Mouse (Mus musculus) MEL (cell line): ENCODE measurements around the gene Trim59. TPM values are rescaled to one million over a fixed set of nuclear protein-coding genes. Genes with fewer than 3 reads are reported as not detected.
"Not testable (repeated sequence)": the region's sequence is repeated elsewhere in the genome, so short reads cannot be mapped to it uniquely, and the experiment has no call there.

Experiments used
- DNase-seq: peaks from one replicate; pipeline ENCODE4 v3.0.0; 2011; ENCODE audit warnings: low read depth, low spot score
- H3K27ac ChIP-seq: 2 replicates; pipeline ENCODE4 v1.5.1; 2012; ENCODE audit warnings: low read depth, mild to moderate bottlenecking, control low read depth, low read length, moderate library complexity; ENCODE audit not compliant: control insufficient read depth
- H3K27me3 ChIP-seq, 2 experiments: fragments of 150-350 bp in 1 of 2; sonication (generic) in 1 of 2; 2 replicates each; pipeline ENCODE4 v1.6.1; 2012; ENCODE audit warnings: low read length in 2 of 2, mild to moderate bottlenecking in 2 of 2, improper control_type of control experiment in 1 of 2, moderate library complexity in 1 of 2; ENCODE audit not compliant: insufficient read depth in 2 of 2, control insufficient read depth in 1 of 2
- H3K36me3 ChIP-seq, 2 experiments: 2 replicates each; pipeline ENCODE4 v1.6.1; 2012 to 2014; ENCODE audit warnings: low read length in 2 of 2, improper control_type of control experiment in 1 of 2, inconsistent platforms in 1 of 2, mild to moderate bottlenecking in 1 of 2; ENCODE audit not compliant: insufficient read depth in 2 of 2, control insufficient read depth in 1 of 2
- H3K4me1 ChIP-seq, 2 experiments: fragments of 150-350 bp in 1 of 2; sonication (generic) in 1 of 2; 2 replicates each; pipeline ENCODE4 v1.6.1; 2012; ENCODE audit warnings: low read length in 2 of 2, improper control_type of control experiment in 1 of 2, mild to moderate bottlenecking in 1 of 2; ENCODE audit not compliant: insufficient read depth in 2 of 2, control insufficient read depth in 1 of 2
- H3K4me3 ChIP-seq, 2 experiments: fragments of 150-350 bp in 1 of 2; sonication (generic) in 1 of 2; 2 replicates each; pipeline ENCODE4 v1.5.1; 2012; ENCODE audit warnings: low read depth in 2 of 2, low read length in 2 of 2, mild to moderate bottlenecking in 2 of 2, moderate library complexity in 2 of 2, control low read depth in 1 of 2, improper control_type of control experiment in 1 of 2; ENCODE audit not compliant: control insufficient read depth in 1 of 2, insufficient read depth in 1 of 2
- H3K79me2 ChIP-seq: 2 replicates; pipeline ENCODE4 v1.6.1; 2012; ENCODE audit warnings: mild to moderate bottlenecking, low read length, moderate library complexity; ENCODE audit not compliant: control insufficient read depth, poor library complexity, insufficient read depth
- H3K9ac ChIP-seq: 2 replicates; pipeline ENCODE4 v1.6.1; 2012; ENCODE audit warnings: low read depth, mild to moderate bottlenecking, control low read depth, low read length, moderate library complexity; ENCODE audit not compliant: control insufficient read depth, poor library complexity, severe bottlenecking
- H3K9me3 ChIP-seq: fragments of 150-350 bp; sonication (generic); replicated peaks from 2 replicates; pipeline ENCODE4 v1.6.1; 2012; ENCODE audit warnings: mild to moderate bottlenecking, low read length, improper control_type of control experiment, moderate library complexity; ENCODE audit not compliant: insufficient read depth
- CTCF ChIP-seq, 3 experiments: IDR thresholded peaks in 2 of 3; conservative IDR thresholded peaks in 1 of 3; 2 replicates each; pipeline ENCODE4 v1.5.1; 2011 to 2012; ENCODE audit warnings: low read length in 3 of 3, low read depth in 2 of 3, mild to moderate bottlenecking in 2 of 3, improper control_type of control experiment in 1 of 3, inconsistent platforms in 1 of 3, mixed read lengths in 1 of 3, moderate library complexity in 1 of 3; ENCODE audit not compliant: control insufficient read depth in 1 of 3, insufficient read depth in 1 of 3, poor library complexity in 1 of 3, severe bottlenecking in 1 of 3
- E2F4 ChIP-seq: IDR thresholded peaks from 2 replicates; pipeline ENCODE4 v1.6.1; 2011; ENCODE audit warnings: low read depth, low read length, improper control_type of control experiment, borderline replicate concordance
- ETS1 ChIP-seq: IDR thresholded peaks from 2 replicates; pipeline ENCODE4 v1.6.1; 2012; ENCODE audit warnings: low read depth, mild to moderate bottlenecking, inconsistent platforms, low read length, improper control_type of control experiment, moderate library complexity
- MAX ChIP-seq: IDR thresholded peaks from 2 replicates; pipeline ENCODE4 v1.6.1; 2011; ENCODE audit warnings: low read length, improper control_type of control experiment
- MYC ChIP-seq: IDR thresholded peaks from 2 replicates; pipeline ENCODE4 v1.6.1; 2011; ENCODE audit warnings: low read depth, mild to moderate bottlenecking, low read length, improper control_type of control experiment, moderate library complexity
- NELFE ChIP-seq: IDR thresholded peaks from 2 replicates; pipeline ENCODE4 v1.6.1; 2011; ENCODE audit warnings: low read depth, low read length, improper control_type of control experiment
- POLR2A ChIP-seq, 2 experiments: IDR thresholded peaks; 2 replicates each; pipeline ENCODE4 v1.6.1; 2011 to 2012; ENCODE audit warnings: low read length in 2 of 2, mild to moderate bottlenecking in 2 of 2, control low read depth in 1 of 2, improper control_type of control experiment in 1 of 2, low read depth in 1 of 2, moderate library complexity in 1 of 2; ENCODE audit not compliant: control insufficient read depth in 1 of 2, insufficient read depth in 1 of 2, poor library complexity in 1 of 2
- POLR2AphosphoS2 ChIP-seq: IDR thresholded peaks from 2 replicates; pipeline ENCODE4 v1.6.1; 2011; ENCODE audit warnings: low read length, improper control_type of control experiment
- RAD21 ChIP-seq: IDR thresholded peaks from 2 replicates; pipeline ENCODE4 v1.6.1; 2011; ENCODE audit warnings: mild to moderate bottlenecking, low read depth, low read length, improper control_type of control experiment
- SMC3 ChIP-seq: IDR thresholded peaks from 2 replicates; pipeline ENCODE4 v1.6.1; 2011; ENCODE audit warnings: low read depth, low read length, improper control_type of control experiment
- TAL1 ChIP-seq: IDR thresholded peaks from 2 replicates; pipeline ENCODE4 v1.6.1; 2012; ENCODE audit warnings: mild to moderate bottlenecking, inconsistent platforms, low read length, moderate library complexity, mixed read lengths
- USF1 ChIP-seq: IDR thresholded peaks from 2 replicates; pipeline ENCODE4 v1.6.1; 2014; ENCODE audit warnings: low read depth, mild to moderate bottlenecking, inconsistent platforms, low read length, improper control_type of control experiment, moderate library complexity
- ZC3H11A ChIP-seq: IDR thresholded peaks from 2 replicates; pipeline ENCODE4 v1.6.1; 2012; ENCODE audit warnings: low read depth, mild to moderate bottlenecking, inconsistent platforms, low read length, improper control_type of control experiment
- ZNF384 ChIP-seq: IDR thresholded peaks from 2 replicates; pipeline ENCODE4 v1.6.1; 2012; ENCODE audit warnings: low read depth, mild to moderate bottlenecking, inconsistent platforms, low read length, improper control_type of control experiment
- polyA plus RNA-seq, 2 experiments: library from polyadenylated mRNA; stranded (reverse) in 1 of 2; unstranded in 1 of 2; fragments of >175 nt in 1 of 2; fragments of >200 nt in 1 of 2; gene quantifications; 2 replicates each; pipeline versions ENCODE4 v1.2.1 to v1.2.4; 2012; ENCODE audit warnings: low replicate concordance in 2 of 2, low read depth in 1 of 2; ENCODE audit not compliant: insufficient read length in 2 of 2, insufficient read depth in 1 of 2, missing spikeins in 1 of 2
- total RNA-seq: library from RNA; depleted of rRNA; stranded (reverse); fragments of 300-350 nt; gene quantifications from 2 replicates; pipeline ENCODE4 v1.2.3, GENCODE M21; 2012

The Trim59 gene
- total and polyA plus RNA-seq, 3 experiments = 11.3 to 17.4 TPM; not detected in 1

GRCm38 (mm10) chr3:69020285-69020684 is 24.3 kb downstream of the Trim59 start:
- TF ChIP-seq E2F4 (no peak), RAD21 (peak; percentile 24), POLR2A (IDR thresholded peaks at IDR 0.05; ENCODE audit: control insufficient read depth in 1 of 2, insufficient read depth in 1 of 2, low read depth in 1 of 2, low read length in 2 of 2, poor library complexity in 1 of 2) (no peak), POLR2AphosphoS2 (peak; percentile 29; the same call in 1 of the 2 replicates), SMC3 (peak; percentile 44), CTCF (IDR thresholded peaks at IDR 0.05 in 2 of 3, conservative IDR thresholded peaks at IDR 0.05 in 1 of 3; ENCODE audit: control insufficient read depth in 1 of 3, insufficient read depth in 1 of 3, low read depth in 2 of 3, low read length in 3 of 3, poor library complexity in 1 of 3, severe bottlenecking in 1 of 3) (peak; percentile 36 to 51 (median 49); a peak in 5 of 6 replicates)
- TF ChIP-seq, all 39 proteins: peak for 4
- Histone ChIP-seq H3K27me3 (no peaks in the 10 kb centered on the region), H3K9me3 (no peaks in the 10 kb centered on the region), H3K27ac (no peak overlapping the region), H3K9ac (no peak overlapping the region), H3K4me3 (no peak overlapping the region), H3K36me3 (peaks cover 7 to 79% of the 10 kb centered on the region in 2 experiments), H3K4me1 (no peaks in the 10 kb centered on the region), H3K79me2 (no peaks in the 10 kb centered on the region; the same call in 1 of the 2 replicates)
- peak; percentile 79 for DNase-seq

- not testable (repeated sequence) for H3K27ac ChIP-seq
- TF ChIP-seq ZNF384 = peak; percentile 34; the same call in 1 of the 2 replicates
- TF ChIP-seq, all 39 proteins: peak for 1; not testable (repeated sequence) for 38
- not testable (repeated sequence) for H3K27me3 ChIP-seq, DNase-seq, H3K4me3 ChIP-seq, H3K9me3 ChIP-seq, H3K79me2 ChIP-seq, H3K4me1 ChIP-seq, H3K9ac ChIP-seq
- H3K36me3 ChIP-seq = peaks cover 11 to 80% of the 10 kb centered on the region in 2 experiments
These were observed 25.9 kb downstream of the Trim59 start for GRCm38 (mm10) chr3:69018635-69019034.

DNA sequence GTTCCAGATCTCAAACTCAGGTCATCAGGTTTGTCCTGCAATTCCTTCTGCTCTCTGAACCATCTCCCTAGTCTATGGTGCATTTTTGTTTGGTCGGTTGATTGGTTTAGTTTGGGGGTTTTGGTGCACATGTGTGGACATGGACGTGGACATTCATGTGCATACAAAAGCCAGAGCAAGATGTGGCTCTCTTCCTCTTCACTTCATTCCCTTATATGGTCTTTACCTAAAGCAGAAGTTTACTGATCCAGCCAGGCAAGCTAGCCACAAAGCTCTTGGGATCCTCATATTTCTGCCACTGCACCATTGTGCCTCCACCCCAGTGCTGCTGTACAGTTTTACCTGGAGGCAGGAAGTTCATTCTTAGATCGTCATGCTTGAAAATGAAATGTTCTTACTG is 27.4 kb downstream of the Trim59 start:
- no peaks in the 10 kb centered on the region for H3K9me3 ChIP-seq
- no peaks in the 10 kb centered on the region; a peak in 1 of 4 replicates for H3K4me1 ChIP-seq
- TF ChIP-seq NELFE (no peak), TAL1 (no peak), MAX (no peak), MYC (no peak), ZC3H11A (no peak), USF1 (no peak), CTCF (IDR thresholded peaks at IDR 0.05 in 2 of 3, conservative IDR thresholded peaks at IDR 0.05 in 1 of 3; ENCODE audit: control insufficient read depth in 1 of 3, insufficient read depth in 1 of 3, low read depth in 2 of 3, low read length in 3 of 3, poor library complexity in 1 of 3, severe bottlenecking in 1 of 3) (no peak), ETS1 (no peak), RAD21 (no peak), SMC3 (no peak)
- peaks cover 17 to 87% of the 10 kb centered on the region in 2 experiments for H3K36me3 ChIP-seq
- H3K4me3 ChIP-seq = no peak overlapping the region
- H3K79me2 ChIP-seq = peaks cover 4% of the 10 kb centered on the region; the same call in 1 of the 2 replicates
- DNase-seq = peak; percentile 42
- H3K27ac ChIP-seq = no peak overlapping the region; the same call in 1 of the 2 replicates
- H3K27me3 ChIP-seq = no peaks in the 10 kb centered on the region
- H3K9ac ChIP-seq = no peak overlapping the region
